Mouse (Mus musculus) layer of hippocampus, adult 2 months (tissue): ENCODE data around the gene Gal. TPM values are rescaled to one million over a fixed set of nuclear protein-coding genes. Genes with fewer than 3 reads are reported as not detected.

Experiments
- DNase-seq, 2 experiments: peaks; one replicate each; pipeline ENCODE4 v3.0.0; 2022; ENCODE audit warnings: low spot score in 2 of 2
- H3K27ac ChIP-seq: fragments of 200-600 bp; 2 replicates; pipeline ENCODE4 v1.8.1; 2022
- H3K4me3 ChIP-seq: fragments of 200-600 bp; 2 replicates; pipeline ENCODE4 v1.8.1; 2022; ENCODE audit warnings: mild to moderate bottlenecking
- CTCF ChIP-seq: fragments of 200-600 bp; conservative IDR thresholded peaks from 2 replicates; pipeline ENCODE4 v1.8.1; 2022; ENCODE audit warnings: antibody characterized with exemption, mild to moderate bottlenecking, moderate library complexity
- total RNA-seq, 2 experiments: library from RNA; stranded (reverse); gene quantifications; 2 replicates each; pipeline ENCODE4 v1.2.3; 2021

Gene Gal
- total RNA-seq, 2 experiments from 2014 or later: 0.79 TPM; not detected in 1

DNA sequence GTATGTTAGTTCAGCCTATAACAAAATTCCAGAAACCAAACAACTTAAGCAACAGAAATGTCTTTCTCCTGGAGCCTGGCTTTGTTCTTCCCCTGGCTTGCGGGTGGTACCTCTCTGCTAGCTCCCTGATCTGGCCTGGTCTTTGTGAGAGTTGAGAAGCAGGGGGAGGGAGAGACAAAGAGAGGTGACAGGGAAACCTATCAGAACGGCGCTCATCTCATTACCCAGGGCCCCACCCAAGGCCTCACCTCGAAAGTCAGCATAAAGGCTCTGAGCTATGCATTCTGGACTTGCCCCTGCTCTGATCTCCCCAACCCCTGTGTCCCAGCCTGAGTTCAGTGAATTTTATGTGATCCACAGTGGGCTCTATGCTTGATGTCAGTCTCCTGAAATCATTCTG, 20.3 kb upstream of the Gal start:
- no peak for DNase-seq
- Histone ChIP-seq H3K27ac (no peak overlapping the region), H3K4me3 (no peak overlapping the region)
- TF ChIP-seq CTCF: no peak

DNA sequence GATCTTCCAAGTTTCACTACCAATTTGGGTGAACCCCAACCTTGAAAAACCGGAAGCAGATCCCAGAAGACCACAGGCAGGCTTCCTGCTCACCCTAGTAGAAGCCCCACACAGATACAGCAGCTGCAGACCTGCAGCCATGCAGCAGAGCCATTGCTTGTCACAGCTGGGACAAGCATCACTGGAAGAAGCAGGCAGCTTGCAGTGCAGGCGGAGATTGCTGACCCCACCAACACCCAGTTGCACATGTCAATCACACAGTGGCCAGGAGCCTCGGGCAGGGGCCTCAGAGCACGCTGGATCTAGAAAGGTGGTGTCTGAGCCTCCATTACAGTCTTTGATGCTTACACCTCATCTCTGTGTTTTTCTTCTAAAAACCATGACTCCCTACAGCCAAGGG, 19.8 kb upstream of the Gal start:
- TF ChIP-seq CTCF: no peak
- no peak overlapping the region for H3K4me3 ChIP-seq

DNA sequence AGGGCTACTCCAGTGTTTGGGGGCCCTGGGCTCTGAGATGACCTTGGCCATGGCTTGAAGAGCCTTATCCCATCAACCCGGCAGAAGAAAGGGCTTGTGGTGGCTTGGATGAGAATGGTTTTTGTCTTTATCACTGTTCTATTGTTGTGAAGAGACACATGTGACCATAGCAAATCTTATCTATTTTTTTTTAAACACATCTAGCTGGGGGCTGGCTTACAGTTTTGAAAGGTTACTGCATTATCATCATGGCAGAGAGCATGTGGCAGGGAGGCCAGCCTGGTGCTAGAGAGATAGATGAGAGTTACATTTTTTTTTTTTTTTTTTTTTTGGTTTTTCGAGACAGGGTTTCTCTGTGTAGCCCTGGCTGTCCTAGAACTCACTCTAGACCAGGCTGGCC, 17.6 kb upstream of the Gal start:
- no peak for DNase-seq
- no peak for TF ChIP-seq CTCF
- no peak overlapping the region for H3K27ac ChIP-seq
- no peak overlapping the region for H3K4me3 ChIP-seq

More for the DNA sequence above, 19.8 kb upstream of the Gal start:
- H3K27ac ChIP-seq: no peak overlapping the region
- DNase-seq: no peak

DNA sequence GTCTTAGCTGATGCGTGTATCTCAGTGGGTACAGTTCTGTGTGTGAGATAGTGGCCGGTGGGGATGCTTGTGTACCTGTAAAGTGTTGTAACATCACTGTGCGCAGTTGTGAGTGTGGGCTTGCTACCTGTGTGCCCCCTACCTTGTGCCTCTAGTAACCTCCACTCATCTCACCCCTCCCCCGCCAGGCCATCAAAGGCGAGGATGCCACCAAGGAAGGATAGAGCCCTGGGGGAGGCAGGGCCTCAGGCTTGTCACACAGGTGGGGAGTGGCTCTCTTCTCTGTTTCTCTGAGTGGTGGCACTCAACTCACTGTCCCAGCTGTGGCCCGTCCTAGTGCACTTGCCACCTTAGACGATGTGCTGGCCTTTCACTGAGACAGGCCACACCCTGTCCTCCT, 16.7 kb upstream of the Gal start:
- no peak for DNase-seq
- Histone ChIP-seq H3K4me3 (no peak overlapping the region), H3K27ac (no peak overlapping the region)
- TF ChIP-seq CTCF: no peak

DNA sequence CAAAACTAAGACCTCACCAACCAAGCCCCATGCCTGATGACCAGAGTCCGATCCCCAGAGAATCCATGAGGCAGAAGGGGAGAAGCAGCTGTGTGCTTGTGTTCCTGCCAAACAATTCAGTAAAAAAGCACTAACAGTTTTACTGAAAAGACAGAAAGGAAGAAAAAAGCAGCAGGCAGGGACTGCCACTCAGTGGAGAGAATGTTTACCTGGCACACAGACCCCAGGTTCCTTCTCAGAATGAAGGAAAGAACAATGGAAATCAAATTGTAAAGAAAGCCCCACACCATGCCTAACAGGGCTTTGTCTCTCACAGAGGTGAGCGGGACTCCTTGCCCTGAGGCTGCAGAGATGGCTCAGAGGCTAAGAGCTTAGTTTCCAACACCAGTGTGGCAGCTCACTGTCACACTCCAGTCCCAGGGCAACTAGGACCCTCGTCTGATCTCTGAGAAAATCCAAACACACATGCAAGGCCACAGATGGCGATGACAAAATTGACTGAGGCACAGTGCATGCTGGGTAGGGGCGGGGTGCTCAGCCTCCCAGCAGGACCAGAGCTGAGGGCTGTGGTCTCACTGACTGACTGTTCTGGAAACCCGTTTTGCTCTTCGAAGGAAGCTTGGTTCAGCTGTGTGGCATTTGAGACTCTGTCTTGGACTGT, 14.9 kb upstream of the Gal start:
- H3K27ac ChIP-seq: no peak overlapping the region
- peak; percentile 58 for TF ChIP-seq CTCF
- H3K4me3 ChIP-seq: no peak overlapping the region
- DNase-seq: no peak

DNA sequence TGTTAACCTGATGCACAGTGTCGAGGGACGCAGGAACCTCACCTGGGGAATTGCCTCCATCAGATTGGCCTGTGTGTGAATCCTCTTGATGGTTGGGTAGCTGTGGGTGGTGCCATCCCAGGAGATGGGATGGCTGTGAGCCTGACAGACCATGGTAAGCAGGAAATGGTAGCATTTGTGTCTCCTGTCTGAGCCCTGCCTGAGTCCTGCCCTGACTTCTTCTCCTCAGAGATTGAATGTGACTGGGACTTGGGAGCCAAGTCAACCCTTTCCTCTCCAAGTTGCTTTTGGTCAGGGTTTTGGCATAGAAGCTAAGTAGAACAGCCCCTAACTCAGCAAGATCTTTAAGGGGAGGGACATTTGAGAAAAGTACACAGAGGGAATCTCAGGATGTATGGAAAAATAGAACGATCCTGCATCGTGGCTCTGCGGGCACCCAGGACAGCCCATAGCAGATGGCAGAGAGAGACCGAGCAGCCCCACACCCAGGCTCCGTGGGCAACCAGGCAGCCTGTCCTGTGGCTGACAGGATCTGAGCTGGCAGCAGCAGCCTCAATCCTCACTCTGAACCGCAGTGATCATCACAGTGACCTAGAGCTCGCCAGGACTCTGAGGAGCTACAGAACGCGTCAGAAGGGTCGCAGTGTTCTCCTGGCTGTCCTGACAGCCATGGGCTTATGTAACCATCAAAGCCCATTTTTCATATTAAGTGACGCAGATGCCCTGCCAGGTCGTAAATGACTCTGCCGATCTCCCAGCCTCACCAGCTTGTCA, 13.9 kb upstream of the Gal start:
- DNase-seq: no peak
- no peak overlapping the region for H3K4me3 ChIP-seq
- TF ChIP-seq CTCF: no peak
- H3K27ac ChIP-seq: peak overlapping the region; percentile 48

DNA sequence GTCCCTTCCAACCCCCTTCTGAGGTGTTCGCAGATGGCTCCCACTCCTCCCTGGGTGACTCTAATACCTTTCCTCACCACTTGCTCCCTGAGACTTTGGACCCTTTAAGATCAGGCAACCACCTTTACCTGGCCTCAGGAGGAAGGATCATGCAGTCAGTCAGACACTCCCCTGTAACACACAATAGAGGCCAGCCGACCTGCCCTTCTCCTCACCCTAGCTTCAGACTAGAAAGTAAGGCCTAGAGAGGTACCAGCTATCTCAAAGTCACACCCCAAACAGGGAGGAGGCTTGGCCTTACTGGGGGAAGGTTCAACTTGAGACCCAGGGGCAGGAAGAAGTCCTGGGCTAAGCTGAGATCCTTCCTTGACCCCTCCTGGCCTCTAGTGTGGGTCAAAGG, 9.9 kb upstream of the Gal start:
- no peak for TF ChIP-seq CTCF

DNA sequence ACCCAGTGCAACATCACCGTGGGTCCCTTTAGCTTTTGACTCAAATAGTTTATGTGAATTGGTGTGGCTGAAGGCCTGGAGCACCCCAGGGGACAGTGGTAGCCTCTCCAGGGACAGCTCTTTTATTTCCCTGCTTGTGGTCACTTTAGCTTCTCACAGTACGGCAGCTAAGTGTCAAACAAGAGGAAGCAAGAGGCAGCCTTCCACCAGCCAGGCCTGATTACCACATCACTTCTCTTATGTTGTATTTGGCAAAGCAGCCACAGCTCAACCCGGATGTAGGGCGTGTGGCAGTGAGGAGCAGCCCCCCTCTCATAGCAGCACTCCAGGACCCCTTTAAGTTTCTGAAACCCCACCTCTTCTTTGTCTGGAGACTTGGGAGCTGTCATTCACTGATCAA, 8.6 kb upstream of the Gal start:
- H3K27ac ChIP-seq: no peak overlapping the region
- H3K4me3 ChIP-seq: no peak overlapping the region
- no peak for TF ChIP-seq CTCF
- DNase-seq: no peak

More for the DNA sequence above, 9.9 kb upstream of the Gal start:
- Histone ChIP-seq H3K27ac (no peak overlapping the region), H3K4me3 (no peak overlapping the region)
- DNase-seq: no peak

DNA sequence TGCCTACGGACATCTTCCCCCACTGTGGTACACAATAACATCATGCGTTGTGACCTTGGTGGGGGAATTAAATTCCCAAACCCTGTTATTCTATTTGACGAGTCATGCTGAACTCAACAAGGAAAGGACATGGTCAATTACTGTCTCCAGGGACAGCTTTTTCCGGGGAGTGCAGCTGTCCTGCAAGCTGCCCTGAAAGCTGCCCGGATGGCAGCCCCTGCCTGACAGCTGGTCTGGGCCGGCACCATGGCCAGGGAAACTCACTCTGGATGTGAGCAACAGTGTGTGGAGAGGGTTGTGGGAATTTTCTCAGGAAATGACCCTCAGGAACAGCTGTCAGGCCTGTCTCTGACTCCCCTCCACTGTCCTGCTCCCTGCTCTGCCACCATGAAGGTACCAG, 8.1 kb upstream of the Gal start:
- no peak overlapping the region for H3K4me3 ChIP-seq
- H3K27ac ChIP-seq: no peak overlapping the region
- no peak for DNase-seq
- TF ChIP-seq CTCF: no peak

DNA sequence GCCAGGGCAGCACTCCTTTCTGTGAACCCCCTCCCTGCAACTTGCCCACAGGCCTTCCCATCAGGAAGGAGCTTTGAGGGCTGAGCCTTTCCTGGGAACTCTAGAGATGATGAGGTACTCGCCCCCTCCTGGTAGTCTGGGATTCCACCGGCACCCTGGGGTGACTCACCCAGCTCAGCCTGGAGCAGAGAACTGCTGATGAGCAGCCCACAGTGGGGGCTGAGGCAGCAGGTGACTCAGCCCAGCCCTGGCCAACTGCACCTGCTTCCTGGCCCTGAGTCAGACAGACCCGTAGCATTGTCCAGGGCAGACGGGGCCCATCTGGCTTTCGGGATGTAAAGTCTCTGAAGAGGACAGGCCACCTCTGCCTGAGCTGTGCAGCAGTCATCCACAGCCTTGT, 4.9 kb upstream of the Gal start:
- TF ChIP-seq CTCF: peak; percentile 47
- Histone ChIP-seq H3K27ac (no peak overlapping the region), H3K4me3 (no peak overlapping the region)
- peak; percentile 26 to 27 for DNase-seq

DNA sequence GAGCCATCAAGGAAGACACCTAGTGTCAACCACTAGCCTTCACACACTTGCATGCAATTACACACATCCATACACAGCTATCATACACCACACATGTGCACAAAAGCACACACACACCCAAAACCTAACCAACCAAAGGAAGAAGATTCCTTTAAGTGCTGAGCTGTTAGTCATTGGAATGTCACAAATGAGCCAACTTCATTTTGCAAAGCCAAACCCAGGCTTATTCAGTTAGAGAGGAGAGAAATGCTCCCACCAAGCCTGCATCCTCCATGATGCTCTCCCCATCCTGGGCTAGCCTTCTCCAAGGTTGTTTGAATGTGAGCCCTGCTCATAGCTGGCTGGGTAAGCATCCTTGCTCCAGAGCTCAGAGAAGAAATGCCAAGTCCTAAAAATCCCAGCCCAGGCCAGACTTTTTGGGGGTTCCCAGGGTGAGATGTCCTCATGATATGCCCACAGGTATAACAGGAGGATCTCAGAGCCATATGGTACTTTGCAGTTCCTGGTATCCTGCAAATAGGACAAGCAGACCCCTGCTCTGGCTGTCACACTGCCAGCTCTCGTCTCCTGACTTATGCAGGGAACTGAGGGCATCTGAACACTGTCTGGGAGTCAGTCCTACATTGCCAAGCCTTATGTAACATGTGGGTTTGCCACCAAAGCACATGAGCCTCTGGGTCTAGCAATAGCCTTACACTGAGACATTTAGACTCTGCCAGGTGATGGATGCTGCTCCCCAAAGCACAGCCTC, 8.6 kb downstream of the Gal start:
- no peak for DNase-seq
- no peak for TF ChIP-seq CTCF
- no peak overlapping the region for H3K4me3 ChIP-seq
- H3K27ac ChIP-seq: no peak overlapping the region

DNA sequence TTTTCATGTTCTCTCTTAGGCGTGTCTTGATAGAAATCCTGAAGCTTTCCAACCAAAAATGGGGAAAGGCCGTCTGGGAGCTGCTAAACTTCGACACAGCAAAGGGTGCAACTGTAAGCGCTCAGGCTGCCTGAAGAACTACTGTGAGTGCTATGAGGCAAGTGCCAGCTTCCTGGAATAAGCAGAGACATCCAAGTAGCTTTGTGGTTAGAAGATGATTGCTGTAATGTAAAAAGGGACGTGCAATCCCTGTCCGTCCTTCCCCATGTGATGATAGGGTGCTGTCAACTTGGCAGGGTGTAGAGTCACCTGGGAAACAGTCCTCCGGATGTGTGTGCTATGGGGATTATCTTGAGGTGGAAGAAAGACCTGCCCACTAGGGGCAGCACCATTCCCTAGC, 10.3 kb downstream of the Gal start:
- TF ChIP-seq CTCF: no peak
- H3K4me3 ChIP-seq: no peak overlapping the region
- no peak overlapping the region for H3K27ac ChIP-seq
- DNase-seq: no peak

DNA sequence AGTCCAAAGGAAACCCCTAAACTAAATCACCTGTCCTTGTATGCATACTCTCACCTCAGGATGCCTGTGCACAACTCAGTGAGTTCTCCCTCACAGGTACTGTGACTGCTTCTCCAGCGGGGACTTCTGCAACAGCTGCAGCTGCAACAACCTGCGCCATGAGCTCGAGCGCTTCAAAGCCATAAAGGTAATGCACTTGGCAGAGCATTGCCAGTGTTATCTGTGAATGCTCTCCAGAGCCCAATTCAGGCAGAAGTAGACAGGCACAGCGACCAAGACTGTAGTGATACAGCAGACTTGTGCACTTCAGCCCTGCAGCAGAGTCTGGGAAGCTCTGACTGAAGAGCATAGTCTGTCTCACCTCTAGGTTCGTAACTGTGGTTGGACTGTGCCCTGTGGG, 12.0 kb downstream of the Gal start:
- Histone ChIP-seq H3K4me3 (no peak overlapping the region), H3K27ac (no peak overlapping the region)
- DNase-seq: no peak
- no peak for TF ChIP-seq CTCF
